Mouse (Mus musculus) hindbrain, embryonic 14.5 days (tissue): ENCODE measurements around the gene Tlk1. TPM values are rescaled to one million over a fixed set of nuclear protein-coding genes. Genes with fewer than 3 reads are reported as not detected.

Source experiments
- ATAC-seq: fragments of 200-750 bp; cut with Nextera tagmentation; 2 replicates; pipeline ENCODE4 v1.8.0; 2017; ENCODE audit warnings: moderate number of reproducible peaks, mild to moderate bottlenecking, moderate TSS enrichment, moderate library complexity; ENCODE audit not compliant: low FRiP score
- DNase-seq: peaks from one replicate; pipeline ENCODE4 v3.0.0-alpha.2; 2015; ENCODE audit warnings: low spot score
- H3K27ac ChIP-seq: fragments of 300-500 bp; sonication (generic); 2 replicates; pipeline ENCODE4 v1.5.1; 2014; ENCODE audit warnings: mild to moderate bottlenecking, moderate library complexity
- H3K27me3 ChIP-seq: fragments of 300-500 bp; sonication (generic); 2 replicates; pipeline ENCODE4 v1.6.1; 2014; ENCODE audit warnings: mild to moderate bottlenecking, low read length, mixed read lengths; ENCODE audit not compliant: control insufficient read depth, insufficient read depth
- H3K36me3 ChIP-seq: fragments of 300-500 bp; sonication (generic); replicated peaks from 2 replicates; pipeline ENCODE4 v1.6.1; 2014; ENCODE audit not compliant: control insufficient read depth, insufficient read depth
- H3K4me1 ChIP-seq: fragments of 300-500 bp; sonication (generic); replicated peaks from 2 replicates; pipeline ENCODE4 v1.6.1; 2014; ENCODE audit warnings: antibody characterized with exemption, low read length, mixed read lengths; ENCODE audit not compliant: control insufficient read depth, insufficient read depth
- H3K4me2 ChIP-seq: fragments of 300-500 bp; sonication (generic); replicated peaks from 2 replicates; pipeline ENCODE4 v1.6.1; 2014; ENCODE audit warnings: mild to moderate bottlenecking, moderate library complexity
- H3K4me3 ChIP-seq: fragments of 300-500 bp; sonication (generic); replicated peaks from 2 replicates; pipeline ENCODE4 v1.5.1; 2014; ENCODE audit warnings: mild to moderate bottlenecking, low read length
- H3K9ac ChIP-seq: fragments of 300-500 bp; sonication (generic); 2 replicates; pipeline ENCODE4 v1.6.1; 2014
- H3K9me3 ChIP-seq: fragments of 300-500 bp; sonication (generic); 2 replicates; pipeline ENCODE4 v1.6.1; 2016; ENCODE audit warnings: low read length; ENCODE audit not compliant: control insufficient read depth
- WGBS: fragments of 180-500 bp; shearing (Covaris S2); extraction: QIAGEN DNeasy Blood & Tissue Kit; methylation state at CpG from one replicate; pipeline ENCODE4 v1.1.7; 2014; 5-methylcytosine and 5-hydroxymethylcytosine counted together
- polyA plus RNA-seq: library from polyadenylated mRNA; unstranded; fragments of >200 nt; fragmentation: Nextera tagmentation; extraction: Ambion mirVana; gene quantifications from 2 replicates; pipeline ENCODE4 v1.2.1, GENCODE M21; 2014

The Tlk1 gene
- polyA plus RNA-seq, 1 experiment from 2014 or later = 29.9 TPM

DNA sequence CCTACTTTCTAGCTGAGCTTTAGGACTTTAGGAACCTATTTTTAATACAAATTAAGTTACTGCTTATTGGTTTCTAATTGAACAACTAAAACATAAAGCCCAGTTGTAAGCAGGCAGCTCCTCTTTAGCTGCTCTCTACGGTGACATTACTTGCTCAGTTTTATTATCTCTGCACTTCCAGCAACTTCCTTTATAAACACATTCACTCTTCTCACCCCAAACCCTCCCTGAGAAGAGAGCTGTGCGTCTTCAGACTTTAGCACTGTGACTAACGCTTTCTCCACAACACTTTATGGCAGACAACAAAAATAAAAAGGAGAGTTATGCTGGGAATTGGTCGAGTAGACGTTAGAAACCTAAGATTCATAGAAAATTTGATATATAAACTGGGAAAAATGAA is 89.5 kb downstream of the Tlk1 start:
- H3K9ac ChIP-seq = no peak overlapping the region
- H3K4me3 ChIP-seq = no peak overlapping the region
- WGBS = 86% methylated on average over 5 of the region's 5 CpGs
- H3K4me1 ChIP-seq = no peaks in the 10 kb centered on the region
- no peaks in the 10 kb centered on the region for H3K27me3 ChIP-seq
- no peaks in the 10 kb centered on the region for H3K9me3 ChIP-seq
- no peak overlapping the region for H3K27ac ChIP-seq
- H3K4me2 ChIP-seq = no peak overlapping the region
- peaks cover 43% of the 10 kb centered on the region for H3K36me3 ChIP-seq
- no peak for ATAC-seq
- DNase-seq = no peak

DNA sequence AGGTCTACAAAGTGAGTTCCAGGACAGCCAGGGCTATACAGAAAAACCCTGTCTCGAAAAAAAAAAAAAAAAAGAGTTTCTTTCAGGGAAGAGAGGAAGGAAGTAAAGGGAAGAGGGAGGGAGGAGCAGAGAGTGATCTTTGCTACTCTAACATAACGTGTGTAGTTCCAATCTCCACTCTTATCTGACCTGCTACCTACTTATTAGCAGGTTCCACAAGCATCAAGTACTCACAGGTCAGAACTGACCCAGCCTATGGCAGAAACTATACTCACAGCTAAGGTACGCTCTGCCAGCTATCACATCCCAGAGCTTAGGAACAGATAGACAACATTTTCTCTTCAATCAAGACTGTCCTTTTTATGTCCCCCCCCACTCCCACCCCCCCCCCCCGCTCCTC is 90.0 kb downstream of the Tlk1 start:
- Histone ChIP-seq H3K27ac (no peak overlapping the region), H3K4me1 (no peaks in the 10 kb centered on the region), H3K36me3 (peaks cover 39% of the 10 kb centered on the region), H3K27me3 (no peaks in the 10 kb centered on the region), H3K4me2 (no peak overlapping the region), H3K9ac (no peak overlapping the region), H3K4me3 (no peak overlapping the region), H3K9me3 (no peaks in the 10 kb centered on the region)
- no peak for ATAC-seq
- WGBS = 87% methylated on average over 4 of the region's 4 CpGs
- DNase-seq = no peak

DNA sequence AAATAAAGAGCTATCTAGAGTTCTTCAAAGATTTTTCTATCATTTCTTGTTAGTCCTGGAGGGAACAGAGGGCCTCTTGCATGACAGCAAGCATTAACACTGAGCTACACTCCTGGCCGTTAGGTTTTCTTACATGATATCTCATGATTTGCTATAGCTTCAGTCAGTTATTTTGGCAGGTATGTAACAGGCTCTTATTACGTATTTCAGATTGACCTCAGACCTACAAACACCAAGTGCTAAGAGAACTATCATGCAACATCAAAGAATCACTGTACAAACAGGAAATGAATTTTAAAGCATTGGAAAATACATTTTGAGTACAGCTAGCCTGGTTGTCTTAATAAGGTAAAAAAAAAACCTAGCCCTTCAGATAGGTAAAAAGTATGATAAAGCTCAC is 98.4 kb downstream of the Tlk1 start:
- whole genome bisulfite sequencing = 86% methylated on average over 2 of the region's 2 CpGs
- no peak overlapping the region for H3K4me3 ChIP-seq
- H3K9ac ChIP-seq = no peak overlapping the region
- H3K4me1 ChIP-seq = no peaks in the 10 kb centered on the region
- no peaks in the 10 kb centered on the region for H3K9me3 ChIP-seq
- H3K36me3 ChIP-seq = peaks cover 31% of the 10 kb centered on the region
- ATAC-seq (no peak), DNase-seq (no peak)
- no peak overlapping the region for H3K27ac ChIP-seq
- H3K27me3 ChIP-seq = no peaks in the 10 kb centered on the region
- no peak overlapping the region for H3K4me2 ChIP-seq

DNA sequence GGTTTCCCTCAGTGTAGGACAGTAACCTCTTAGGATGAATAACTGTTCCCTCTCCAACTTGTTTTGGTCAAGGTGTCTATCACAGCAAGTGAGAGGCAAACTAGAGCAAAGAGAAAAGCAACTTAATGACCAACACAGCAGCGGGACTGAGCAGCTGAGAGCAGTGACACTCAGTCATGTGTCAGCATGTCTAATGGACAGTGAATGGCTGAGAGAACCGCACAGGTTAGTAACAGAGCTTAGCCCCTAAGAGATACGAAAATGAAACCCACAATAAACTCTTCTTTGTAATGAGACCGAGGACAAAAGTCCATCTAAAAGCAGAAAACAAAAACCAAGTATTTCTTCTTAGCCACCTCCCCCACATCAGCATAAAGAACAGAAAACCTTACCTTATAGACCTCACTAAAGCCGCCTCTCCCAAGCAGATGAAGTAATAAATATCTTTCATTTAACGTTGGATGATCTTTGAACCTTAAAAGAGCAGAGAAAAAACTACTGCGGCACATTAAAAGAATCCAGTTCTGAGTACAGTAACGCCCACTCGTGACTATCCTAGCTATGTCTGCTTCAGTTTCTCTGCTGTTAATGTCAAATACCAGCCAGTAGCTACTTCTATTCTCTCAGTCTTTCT is 101.8 kb downstream of the Tlk1 start:
- Histone ChIP-seq H3K9ac (no peak overlapping the region), H3K27ac (no peak overlapping the region), H3K4me2 (no peak overlapping the region), H3K9me3 (no peaks in the 10 kb centered on the region), H3K27me3 (no peaks in the 10 kb centered on the region), H3K36me3 (peaks cover 55% of the 10 kb centered on the region), H3K4me3 (no peak overlapping the region), H3K4me1 (no peaks in the 10 kb centered on the region)
- 88% methylated on average over 9 of the region's 9 CpGs for WGBS
- ATAC-seq (no peak), DNase-seq (no peak)

DNA sequence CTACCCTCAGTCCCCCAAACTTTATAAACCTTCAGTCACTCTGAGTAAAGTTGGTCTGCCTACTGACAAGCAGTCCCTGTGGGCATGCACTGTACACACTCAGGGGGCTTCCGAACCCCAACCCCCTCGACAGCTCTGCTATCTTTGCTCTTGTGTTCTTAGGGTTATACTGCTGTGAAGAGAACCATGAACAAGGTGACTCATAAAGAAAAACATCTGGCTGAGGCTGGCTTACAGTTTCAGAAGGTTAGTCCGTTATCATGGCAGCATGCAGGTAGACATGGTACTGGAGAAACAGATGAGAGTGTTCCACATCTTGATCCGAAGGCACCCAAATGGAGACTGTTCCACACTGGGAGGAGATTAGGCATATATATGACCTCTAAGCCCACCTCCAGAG is 114.7 kb downstream of the Tlk1 start:
- Histone ChIP-seq H3K27me3 (no peaks in the 10 kb centered on the region), H3K4me2 (no peak overlapping the region), H3K4me1 (no peaks in the 10 kb centered on the region), H3K9ac (no peak overlapping the region), H3K9me3 (no peaks in the 10 kb centered on the region), H3K27ac (no peak overlapping the region), H3K4me3 (no peak overlapping the region), H3K36me3 (peaks cover 51% of the 10 kb centered on the region)
- 95% methylated on average over 4 of the region's 4 CpGs for WGBS
- ATAC-seq (no peak), DNase-seq (no peak)

DNA sequence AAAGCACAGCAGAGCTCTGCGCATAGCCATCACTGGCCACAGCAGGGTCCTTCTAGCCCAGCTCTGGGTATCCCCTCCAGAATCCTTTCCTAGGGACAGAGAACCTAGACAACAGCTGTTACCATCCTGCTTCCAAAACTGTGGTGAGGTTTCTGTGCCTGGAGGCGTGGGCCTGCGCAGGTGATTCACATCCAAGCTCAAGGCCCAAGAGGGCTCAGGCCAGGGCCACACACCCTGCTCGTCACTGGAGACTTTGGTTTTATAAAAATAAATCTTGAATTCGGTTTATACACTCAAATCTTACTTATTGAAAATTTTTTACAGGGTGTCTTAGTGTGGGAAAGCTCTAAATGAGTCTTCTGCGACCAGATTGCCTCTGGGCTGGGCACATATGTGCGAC is 115.3 kb downstream of the Tlk1 start:
- H3K4me3 ChIP-seq = no peak overlapping the region
- 95% methylated on average over 7 of the region's 7 CpGs for WGBS
- no peaks in the 10 kb centered on the region for H3K9me3 ChIP-seq

DNA sequence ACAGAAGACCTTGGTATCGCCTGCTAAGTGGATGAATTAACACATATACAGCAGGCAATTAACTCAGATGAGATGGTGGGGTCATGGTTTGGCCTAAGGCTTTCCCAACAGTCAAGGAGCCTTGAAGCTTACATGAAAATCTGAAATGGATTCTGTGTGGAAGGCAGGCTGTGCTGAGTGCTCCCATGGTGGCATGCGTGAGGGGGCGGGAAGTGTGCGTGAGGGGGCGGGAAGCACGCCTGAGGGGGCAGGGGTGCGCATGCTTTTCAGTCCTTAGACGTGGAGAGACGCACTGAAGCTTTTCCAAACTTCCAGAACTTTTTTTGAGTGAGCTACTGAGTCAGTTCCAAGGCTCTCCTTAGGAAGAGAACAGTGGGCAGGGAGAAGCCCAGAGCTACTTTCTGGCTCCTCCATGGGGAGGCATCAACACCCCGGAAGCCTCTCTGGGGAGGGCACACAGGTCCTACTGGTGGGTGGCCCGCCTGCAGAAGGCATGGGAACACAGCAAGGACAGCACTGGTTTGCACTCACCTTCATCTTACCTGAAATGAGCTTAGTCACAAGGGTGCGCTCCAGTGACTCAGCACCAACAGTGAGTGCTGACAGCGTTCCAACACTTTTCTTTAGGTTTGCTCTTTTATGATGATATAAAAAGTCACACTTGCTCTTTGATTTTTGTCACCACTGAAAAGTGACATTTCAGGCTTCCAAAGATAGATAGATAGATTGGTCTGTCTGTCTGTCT is 116.4 kb downstream of the Tlk1 start:
- 77% methylated on average over 13 of the region's 13 CpGs for WGBS
- H3K4me3 ChIP-seq = no peak overlapping the region
- H3K9me3 ChIP-seq = no peaks in the 10 kb centered on the region
- no peak overlapping the region for H3K4me2 ChIP-seq
- no peaks in the 10 kb centered on the region for H3K4me1 ChIP-seq
- no peak overlapping the region for H3K27ac ChIP-seq
- H3K36me3 ChIP-seq = peaks cover 35% of the 10 kb centered on the region
- ATAC-seq (no peak), DNase-seq (no peak)
- H3K27me3 ChIP-seq = no peaks in the 10 kb centered on the region
- H3K9ac ChIP-seq = no peak overlapping the region

More for the DNA sequence above, 115.3 kb downstream of the Tlk1 start:
- no peaks in the 10 kb centered on the region for H3K27me3 ChIP-seq
- no peak overlapping the region for H3K27ac ChIP-seq
- peaks cover 45% of the 10 kb centered on the region for H3K36me3 ChIP-seq
- no peak overlapping the region for H3K9ac ChIP-seq
- DNase-seq = no peak
- ATAC-seq = no peak
- H3K4me2 ChIP-seq = no peak overlapping the region
- H3K4me1 ChIP-seq = no peaks in the 10 kb centered on the region

DNA sequence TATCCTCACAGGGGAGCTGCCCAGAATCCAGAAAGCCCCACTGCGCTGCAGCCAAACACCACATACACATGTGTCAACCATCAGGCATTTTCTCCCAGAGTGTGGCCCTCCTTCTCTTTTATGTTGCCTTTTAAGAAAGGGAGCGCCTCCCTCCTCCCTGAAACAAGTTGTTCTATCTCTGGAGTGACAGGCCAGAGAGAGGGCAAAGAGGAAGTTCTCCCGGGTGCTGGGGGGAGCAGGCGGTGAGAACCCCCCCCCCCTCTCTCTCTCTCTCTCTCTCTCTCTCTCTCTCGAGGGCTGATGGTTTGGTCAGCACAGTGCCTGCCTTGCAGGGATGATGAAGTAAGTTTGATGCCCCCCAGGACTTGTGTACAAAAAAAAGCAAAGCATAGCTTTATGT is 123.1 kb downstream of the Tlk1 start:
- H3K27ac ChIP-seq = no peak overlapping the region
- DNase-seq (no peak), ATAC-seq (no peak)
- no peaks in the 10 kb centered on the region for H3K4me1 ChIP-seq
- WGBS = 40% methylated on average over 4 of the region's 5 CpGs
- H3K27me3 ChIP-seq = no peaks in the 10 kb centered on the region
- H3K4me2 ChIP-seq = no peak overlapping the region
- H3K4me3 ChIP-seq = no peak overlapping the region
- no peaks in the 10 kb centered on the region for H3K9me3 ChIP-seq
- no peak overlapping the region for H3K9ac ChIP-seq
- no peaks in the 10 kb centered on the region for H3K36me3 ChIP-seq

DNA sequence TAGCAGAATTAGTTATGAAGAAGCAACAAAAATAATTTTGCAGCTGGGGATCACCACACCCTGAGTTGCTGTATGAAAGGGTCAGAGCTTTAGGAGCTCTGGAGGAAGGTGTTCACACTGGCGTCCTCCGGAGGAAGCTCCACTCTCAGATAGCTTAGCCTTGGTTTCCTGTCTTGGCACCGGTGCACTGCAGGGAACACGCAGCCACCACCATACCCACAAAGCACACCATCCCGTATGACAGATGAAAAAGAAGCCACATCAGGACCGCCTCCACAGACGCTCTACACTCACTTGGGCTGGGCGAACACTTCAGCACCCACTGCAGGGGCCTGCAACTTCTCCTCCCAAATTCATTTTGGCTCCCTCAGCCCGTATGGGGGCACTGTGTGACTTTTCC is 124.0 kb downstream of the Tlk1 start:
- H3K9me3 ChIP-seq = no peaks in the 10 kb centered on the region
- DNase-seq (no peak), ATAC-seq (no peak)
- no peaks in the 10 kb centered on the region for H3K27me3 ChIP-seq
- no peak overlapping the region for H3K4me2 ChIP-seq
- no peak overlapping the region for H3K4me3 ChIP-seq
- no peak overlapping the region for H3K9ac ChIP-seq
- H3K36me3 ChIP-seq = no peaks in the 10 kb centered on the region
- H3K4me1 ChIP-seq = no peaks in the 10 kb centered on the region
- H3K27ac ChIP-seq = no peak overlapping the region
- WGBS = 70% methylated on average over 9 of the region's 9 CpGs
